Mouse (Mus musculus) erythroblast, adult 5-6 weeks (primary cell): ENCODE measurements around the gene Fbln7. TPM values are rescaled to one million over a fixed set of nuclear protein-coding genes. Genes with fewer than 3 reads are reported as not detected.

Experiments
- ATAC-seq: replicated peaks from 2 replicates; pipeline ENCODE4 v1.8.0; 2016; ENCODE audit warnings: moderate number of reproducible peaks, mild to moderate bottlenecking, moderate TSS enrichment, inconsistent platforms; ENCODE audit not compliant: poor library complexity, low FRiP score, severe bottlenecking
- total RNA-seq, 2 experiments: library from RNA; stranded (forward) in 1 of 2; stranded (reverse) in 1 of 2; fragments of 150-400 nt in 1 of 2; fragments of 200-764, 138-1000 nt in 1 of 2; gene quantifications; 2 replicates each; pipeline versions ENCODE4 v1.2.3 to v1.2.4; 2015 to 2017; ENCODE audit warnings: low replicate concordance in 2 of 2

Fbln7 gene
- total RNA-seq, 2 experiments from 2014 or later, result 0.09 TPM; not detected in 1

GRCm38 (mm10) chr2:128865061-128865460, 2.3 kb downstream of the Fbln7 start:
- ATAC-seq, result no peak

GRCm38 (mm10) chr2:128871656-128872055, 8.9 kb downstream of the Fbln7 start:
- ATAC-seq, result no peak

DNA sequence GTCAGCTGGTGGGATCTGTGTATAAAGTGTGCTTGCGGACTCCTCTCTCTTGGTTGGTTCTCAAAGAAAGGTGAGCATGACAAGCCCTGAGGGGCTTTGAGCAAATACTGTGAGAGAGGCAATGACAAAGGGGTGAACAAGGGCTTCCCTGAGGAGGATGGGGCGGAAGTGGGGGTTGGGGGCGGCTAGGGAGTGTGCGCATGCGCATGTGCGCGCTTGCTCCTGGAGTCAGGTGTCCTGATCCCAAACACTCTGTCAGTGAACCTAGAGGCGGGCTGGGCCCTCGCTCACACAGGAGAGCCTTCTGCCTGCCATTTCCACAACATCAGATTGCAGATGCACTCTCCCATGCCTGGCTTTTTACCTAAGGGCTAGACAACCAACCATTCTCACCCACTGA, 9.5 kb downstream of the Fbln7 start:
- no peak for ATAC-seq

DNA sequence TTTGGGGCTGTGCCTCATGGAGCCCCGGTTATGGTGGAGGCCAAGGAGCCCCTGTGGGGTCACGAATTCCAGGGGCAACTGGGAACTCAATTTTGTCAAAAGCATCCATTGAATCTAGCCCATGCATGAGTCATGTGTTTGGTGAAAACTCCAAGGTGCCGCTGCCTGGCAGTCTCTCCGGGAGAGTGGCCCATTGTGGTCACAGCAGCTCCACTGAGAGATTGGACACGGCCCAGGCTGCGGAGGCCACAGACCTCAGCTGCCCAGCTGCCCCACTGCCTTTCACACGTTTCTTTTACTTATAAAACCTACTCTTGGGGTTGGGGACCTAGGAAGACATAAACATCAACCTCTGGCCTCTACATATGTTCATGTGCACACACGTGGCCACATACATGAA, 12.7 kb downstream of the Fbln7 start:
- no peak for ATAC-seq

GRCm38 (mm10) chr2:128881236-128881635, 18.5 kb downstream of the Fbln7 start:
- ATAC-seq, result peak; percentile 53; the same call in 1 of the 2 replicates

DNA sequence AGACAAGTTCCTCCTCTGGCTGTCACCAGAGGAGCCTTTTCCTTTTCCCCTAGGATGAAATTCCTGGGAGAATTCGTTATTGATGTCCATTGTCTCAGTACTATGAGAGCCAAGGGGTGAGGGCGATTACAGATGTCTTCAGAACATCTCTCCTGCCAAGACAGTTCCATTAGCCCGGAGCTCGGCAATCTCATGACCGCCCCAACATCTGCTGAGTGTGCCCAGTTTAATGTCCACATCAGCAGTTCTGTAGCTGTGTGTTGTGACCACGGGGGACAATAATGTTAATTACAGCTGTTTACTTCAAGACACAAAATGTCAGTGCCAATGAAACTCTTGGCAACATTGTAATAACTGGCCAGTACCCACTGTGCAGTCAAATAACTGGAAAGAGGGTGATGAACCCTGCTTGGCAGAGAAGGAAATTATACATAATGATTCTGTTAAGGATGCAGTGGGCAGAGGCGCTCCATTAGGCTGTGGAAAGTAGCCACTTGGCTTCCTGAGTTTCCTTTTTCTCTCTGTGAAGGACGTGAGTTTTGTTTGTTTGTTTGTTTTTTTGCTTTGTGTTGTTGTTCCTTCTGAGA, 22.5 kb downstream of the Fbln7 start:
- ATAC-seq, result no peak

DNA sequence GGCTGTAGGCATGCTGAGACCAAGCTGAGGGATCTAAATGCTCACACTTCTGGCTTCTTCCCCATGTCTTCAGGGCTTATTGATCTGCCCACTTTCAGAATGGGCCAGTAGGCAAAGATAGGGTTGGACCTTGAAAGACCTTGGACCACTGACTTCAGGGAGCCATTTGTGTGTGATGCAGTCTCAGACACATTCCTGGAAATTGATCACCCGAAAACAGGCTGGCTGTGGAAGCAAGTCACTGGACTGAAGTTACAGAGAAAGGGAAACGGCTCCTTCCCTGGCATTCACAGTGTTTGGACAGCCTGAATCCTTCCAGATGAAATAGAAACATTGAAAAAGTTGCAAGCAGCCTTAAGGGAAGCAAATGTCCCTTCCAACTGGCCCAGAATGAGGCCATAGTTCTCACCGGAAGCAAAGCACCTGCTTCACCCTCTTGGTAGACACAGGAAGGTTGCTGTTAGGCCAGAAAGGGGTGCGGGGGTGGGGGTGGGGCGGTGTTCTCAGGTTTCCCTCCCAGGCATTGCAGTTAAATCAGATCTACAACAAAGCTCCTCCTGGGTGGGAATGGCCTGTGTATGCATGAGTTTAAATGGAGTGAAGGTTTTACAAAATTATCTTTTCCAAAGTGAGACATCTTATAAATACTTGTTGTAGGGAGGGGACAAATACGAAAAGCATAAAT, 25.2 kb downstream of the Fbln7 start:
- ATAC-seq, result no peak

DNA sequence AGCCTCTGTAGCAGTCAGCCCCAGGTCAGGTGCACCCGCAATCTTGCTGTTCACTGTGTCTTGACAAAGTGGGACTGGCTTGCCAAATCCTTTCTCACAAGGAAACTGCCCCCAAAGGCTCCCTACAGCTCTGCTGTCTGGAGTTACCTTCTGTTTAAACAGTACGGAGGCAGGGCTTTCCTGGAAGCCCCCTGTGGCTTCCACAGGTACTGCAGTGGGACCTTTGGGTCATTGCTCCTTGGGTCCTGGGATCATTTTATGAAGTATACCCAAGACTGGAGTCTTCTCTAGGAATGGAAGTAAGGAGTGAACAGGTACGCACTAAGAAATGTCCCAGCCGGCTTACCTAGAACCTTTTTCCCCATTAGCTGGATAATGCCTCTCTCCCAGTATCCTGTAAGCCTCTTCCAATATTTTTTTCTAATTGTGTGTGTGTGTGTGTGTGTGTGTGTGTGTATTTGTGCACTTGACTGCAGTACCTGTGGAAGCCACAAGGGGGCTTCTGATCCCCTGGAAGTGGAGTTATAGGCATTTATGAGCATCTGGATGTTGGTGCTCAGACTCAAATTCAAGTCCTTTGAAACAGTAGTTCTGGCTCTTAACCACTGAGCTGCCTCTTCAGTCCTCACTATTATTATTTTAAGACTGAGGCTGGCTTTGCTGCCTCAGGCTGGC, 28.0 kb downstream of the Fbln7 start:
- peak; percentile 29; the same call in 1 of the 2 replicates for ATAC-seq

GRCm38 (mm10) chr2:128892180-128892721, 29.5 kb downstream of the Fbln7 start:
- no peak for ATAC-seq

GRCm38 (mm10) chr2:128902843-128903242, 40.1 kb downstream of the Fbln7 start:
- no peak for ATAC-seq

DNA sequence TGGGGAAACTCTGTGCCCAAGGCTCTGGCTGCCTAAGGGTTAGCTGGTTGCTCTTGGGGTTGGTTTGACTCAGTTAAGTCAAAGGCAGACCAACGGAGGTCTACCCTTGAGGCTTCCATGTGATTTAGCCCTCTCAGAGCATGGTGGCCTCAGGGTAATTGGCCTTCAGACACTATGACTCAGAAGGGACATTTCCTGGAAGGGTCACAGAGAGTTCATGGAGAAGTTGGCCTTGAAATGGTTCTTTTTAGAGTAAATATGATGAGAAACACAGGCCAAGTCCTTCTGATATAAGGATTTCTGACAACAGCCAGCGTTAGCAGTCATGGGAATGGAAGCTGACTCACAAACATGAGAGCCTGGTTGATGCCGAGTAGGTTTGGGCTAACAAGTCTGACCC, 40.9 kb downstream of the Fbln7 start:
- no peak for ATAC-seq

- no peak for ATAC-seq
These were observed 52.2 kb downstream of the Fbln7 start for GRCm38 (mm10) chr2:128914978-128915377.

DNA sequence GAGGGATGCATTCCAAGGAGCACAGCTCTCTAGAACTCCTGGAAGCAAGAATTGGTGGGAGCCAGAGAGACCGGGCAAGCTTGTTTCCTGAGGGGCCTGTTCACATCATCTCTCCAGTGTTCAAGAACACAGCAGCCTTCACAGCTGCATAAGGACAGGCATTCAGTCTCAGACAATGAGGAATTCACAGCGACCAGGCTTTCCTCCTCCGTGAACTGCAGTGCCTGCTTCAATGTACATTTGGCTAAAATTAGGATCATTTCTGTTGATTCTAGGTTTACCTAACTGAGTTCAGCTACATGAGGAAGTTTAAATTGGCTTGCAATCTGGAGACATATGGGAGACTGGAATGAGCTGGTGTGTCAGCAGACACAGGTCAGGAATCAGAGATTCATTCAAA, 53.7 kb downstream of the Fbln7 start:
- ATAC-seq, result no peak

DNA sequence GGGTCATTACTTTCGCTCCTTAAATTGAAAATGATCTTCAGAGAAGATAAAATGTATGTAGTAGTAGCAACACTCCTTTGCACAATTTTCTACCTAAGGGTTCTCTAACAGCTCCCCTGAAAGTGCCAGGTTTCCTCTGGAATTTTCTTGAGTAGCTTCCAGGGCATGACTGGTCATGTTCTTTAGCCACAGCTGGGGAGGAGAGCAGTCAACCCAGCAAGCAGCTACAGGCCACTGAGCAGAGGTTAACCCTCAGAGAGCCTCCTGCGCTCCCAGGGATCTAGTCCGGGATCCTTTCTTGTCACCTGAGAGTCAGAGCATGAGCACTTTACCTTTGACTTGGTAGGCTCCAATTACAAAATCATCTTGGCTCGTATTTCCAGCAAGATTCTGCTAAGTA, 62.0 kb downstream of the Fbln7 start:
- no peak for ATAC-seq

DNA sequence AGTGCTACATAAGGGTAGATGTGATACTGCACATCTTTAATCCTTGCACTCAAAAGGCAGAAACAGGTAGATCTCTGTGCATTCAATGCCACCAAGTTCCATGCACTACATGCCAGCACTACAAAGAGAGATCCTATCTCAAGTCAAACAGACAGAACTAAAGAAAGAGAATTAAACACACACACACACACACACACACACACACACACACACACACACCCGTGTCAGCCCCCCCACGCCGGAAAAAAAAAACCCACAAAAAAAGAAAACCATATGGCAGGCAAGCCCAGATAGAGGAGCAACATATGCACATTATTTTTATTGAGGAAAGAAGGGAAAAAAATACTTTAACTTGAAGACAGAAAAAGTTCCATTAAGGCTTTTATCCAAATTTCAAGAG, 65.7 kb downstream of the Fbln7 start:
- no peak for ATAC-seq

DNA sequence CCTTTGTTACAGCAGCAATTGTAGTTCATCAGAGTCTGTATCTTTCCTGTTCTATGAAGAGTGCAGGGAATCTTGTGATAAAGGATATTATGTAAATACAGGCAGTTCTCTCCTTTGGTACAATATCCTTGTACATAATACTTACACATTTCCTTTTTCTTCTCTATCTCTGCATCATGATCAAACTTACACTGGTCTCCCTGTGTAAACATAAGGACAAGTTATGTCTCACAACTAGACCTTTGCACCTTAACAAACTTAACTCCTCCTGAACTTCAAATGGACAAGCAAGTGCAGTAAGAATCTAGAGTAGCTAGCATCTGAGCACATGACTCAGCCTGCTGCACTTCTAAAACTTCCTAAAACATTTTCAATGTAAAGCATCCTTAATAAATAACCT, 67.9 kb downstream of the Fbln7 start:
- no peak for ATAC-seq

DNA sequence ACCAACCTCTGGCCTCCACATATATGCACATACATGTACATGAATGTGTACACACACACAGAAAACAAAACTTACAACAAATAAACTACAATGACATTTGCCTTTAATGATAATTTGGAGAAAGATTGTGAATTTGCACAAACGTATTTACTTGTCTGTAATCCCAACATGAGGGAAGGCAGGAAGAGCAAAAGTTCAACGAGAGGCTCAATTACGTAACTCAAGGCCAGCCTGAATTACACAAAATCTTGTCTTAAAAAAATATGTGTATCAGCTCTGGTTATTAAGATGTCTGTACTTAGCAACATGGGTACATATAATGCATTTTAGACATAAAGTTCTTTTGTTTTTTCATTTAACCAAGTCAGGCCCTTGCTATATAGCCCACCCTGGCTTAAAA, 73.5 kb downstream of the Fbln7 start:
- ATAC-seq, result no peak

DNA sequence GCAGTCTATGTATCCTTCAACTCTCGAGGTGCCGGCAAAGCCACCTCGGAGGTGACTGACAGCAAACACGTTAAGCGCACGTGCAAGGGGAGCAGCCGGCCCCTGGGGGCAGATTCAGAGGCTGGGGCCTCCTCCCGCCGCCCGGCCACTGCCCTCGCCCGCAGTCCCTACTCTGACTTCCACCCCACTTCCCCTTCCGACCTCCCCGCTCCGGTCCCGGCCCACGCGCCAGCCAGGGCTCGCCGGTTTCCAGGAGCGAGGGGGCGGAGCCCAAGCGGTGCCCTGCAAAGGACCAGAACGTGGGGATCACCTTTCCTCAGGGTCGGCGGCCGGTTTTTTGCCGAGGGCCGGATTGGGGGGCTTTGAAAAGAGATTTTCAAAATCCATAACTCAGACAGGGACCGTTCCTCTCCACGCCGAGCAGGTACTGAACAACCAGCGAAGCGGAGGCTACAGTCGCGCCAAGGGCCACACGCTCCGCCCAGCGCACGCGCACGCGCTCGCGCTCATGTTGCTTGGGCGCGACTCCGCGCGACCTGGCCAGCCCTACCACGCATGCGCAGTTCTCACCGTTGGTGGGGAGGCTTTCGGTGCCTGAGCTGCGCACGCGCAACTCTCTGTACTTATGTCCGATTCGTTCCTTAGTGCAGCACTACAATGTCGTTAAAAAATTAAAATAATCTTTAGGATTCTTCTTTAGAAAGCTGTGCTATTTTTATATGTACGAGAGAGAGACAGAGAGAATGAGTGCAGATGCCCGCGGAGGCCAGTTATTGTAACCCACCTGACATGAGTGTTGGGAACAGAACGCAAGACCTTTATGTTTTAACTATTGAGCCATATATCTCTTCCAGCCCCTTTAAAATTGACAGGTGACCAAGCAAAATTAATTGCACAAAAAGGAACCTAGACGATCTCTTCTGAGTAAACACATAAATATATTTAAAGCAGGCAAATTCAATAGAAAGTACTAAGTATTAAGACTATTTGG, 81.1 kb downstream of the Fbln7 start, which contains the start of gene Zc3h8:
Zc3h8 (minus strand) TSS at position 540 of the 991 bp plus-strand sequence.
- peak; percentile 97 for ATAC-seq
